Mouse (Mus musculus) testis, adult 2 months (tissue): ENCODE data around the gene AU022252.

Experiments
- CTCF ChIP-seq: fragments of 200-500 bp; IDR thresholded peaks from 2 replicates; pipeline ENCODE4 v1.5.1; 2012; ENCODE audit warnings: low read depth, mild to moderate bottlenecking, inconsistent platforms, low read length, moderate library complexity; ENCODE audit not compliant: control insufficient read depth, insufficient read depth, insufficient replicate concordance
- POLR2A ChIP-seq: fragments of 200-500 bp; IDR thresholded peaks from 2 replicates; pipeline ENCODE4 v1.6.1; 2012; ENCODE audit warnings: low read depth, mild to moderate bottlenecking, inconsistent platforms, low read length, moderate library complexity; ENCODE audit not compliant: control insufficient read depth

DNA sequence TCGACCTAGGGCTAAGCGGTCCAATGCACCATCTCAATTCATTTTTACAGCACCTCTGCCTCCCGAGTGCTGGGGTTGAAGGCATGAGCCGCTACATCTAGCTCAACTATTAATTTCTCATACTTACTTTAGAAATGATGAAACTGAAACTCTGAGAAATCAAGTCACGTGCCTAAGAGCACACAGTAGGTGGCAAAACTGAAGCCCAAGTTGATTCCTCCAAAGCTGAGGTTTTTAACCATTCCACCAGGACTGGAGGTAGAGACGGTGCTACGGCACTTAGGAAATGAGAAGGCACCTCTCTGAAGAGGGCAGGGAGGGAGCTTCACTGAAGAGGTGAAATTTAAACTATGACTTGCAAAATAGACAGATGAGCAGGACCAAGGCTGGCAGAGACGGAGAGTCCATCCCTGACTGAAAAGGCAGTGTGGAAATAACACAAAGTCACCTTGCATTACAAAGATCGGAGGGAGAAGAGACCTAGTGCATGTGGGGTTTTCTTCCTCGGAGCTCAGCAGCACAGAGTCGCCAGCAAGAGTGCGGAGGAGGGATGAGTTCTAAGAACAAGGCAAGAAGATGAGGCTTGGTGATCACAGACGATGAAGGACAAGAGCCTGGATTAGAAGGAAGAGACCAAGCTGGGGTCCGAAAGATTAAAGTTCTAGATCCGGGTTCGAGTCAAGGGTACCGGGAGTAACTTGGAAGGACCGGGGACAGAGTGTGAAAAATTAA lies 59.4 kb downstream of the AU022252 start:
- no peak for TF ChIP-seq CTCF
- TF ChIP-seq POLR2A: no peak
